Mouse (Mus musculus): Measurements from ENCODE around the gene Mrgprb2. TPM values are rescaled to one million over a fixed set of nuclear protein-coding genes. Genes with fewer than 3 reads are reported as not detected.

The Mrgprb2 gene
- total RNA-seq (2018; cell fraction: chromatin; rRNA removed): not detected
- not detected for total RNA-seq (2018; cell fraction: cytosol; rRNA removed)
- total RNA-seq (2018; cell fraction: nucleus; rRNA removed): not detected
- not detected in 3 replicates for polyA plus RNA-seq (2018)

DNA sequence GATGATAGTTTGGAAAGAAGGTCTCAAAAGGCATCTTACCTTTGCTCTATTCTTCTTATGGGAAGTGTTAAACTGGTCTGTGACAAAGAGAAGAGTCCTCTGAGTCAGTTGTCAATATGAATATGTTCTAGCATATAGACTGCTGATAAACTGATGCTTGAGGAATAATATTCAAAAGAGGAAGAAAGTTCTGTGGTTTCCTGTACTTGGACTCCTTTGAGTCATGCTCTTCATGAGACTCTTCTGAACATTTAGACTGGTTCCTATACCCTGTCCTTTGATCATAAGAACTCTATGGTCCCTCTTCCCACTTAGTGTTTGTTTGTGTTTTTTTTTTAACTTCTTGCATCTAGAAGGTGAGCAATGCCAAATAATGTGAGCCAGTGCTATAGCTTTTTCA, at the start of gene Mrgprb2:
Gene Mrgprb2 (minus strand): TSS at position 101 of the 400 bp plus-strand sequence.
- H3K27ac ChIP-seq: no peak within 1 kb of the TSS
- no peaks in the 10 kb centered on the region for H3K36me3 ChIP-seq (ENCODE audit: inconsistent target)
- no peaks in the 10 kb centered on the region for H3K79me2 ChIP-seq (ENCODE audit: inconsistent target)

More for the DNA sequence above, at the start of gene Mrgprb2:
- H3K4me3 ChIP-seq (ENCODE audit: inconsistent target): no peak within 1 kb of the TSS

Other genes with a start within 250 kb of the Mrgprb2 start
- gene Mrgprb8, start 169.6 kb downstream of the Mrgprb2 start, polyA plus RNA-seq (2018): not detected in 3 replicates
- not detected in 3 replicates for gene Mrgprb1, start 101.7 kb downstream of the Mrgprb2 start, polyA plus RNA-seq (2018)
- not detected in 3 replicates for gene Mrgprx2, start 58.8 kb downstream of the Mrgprb2 start, polyA plus RNA-seq (2018)
- not detected in 3 replicates for gene Mrgprb3, start 85.7 kb upstream of the Mrgprb2 start, polyA plus RNA-seq (2018)
- gene Zdhhc13, start 230.9 kb upstream of the Mrgprb2 start, polyA plus RNA-seq (2018): 14.7 to 19.5 TPM (median 14.9 TPM) in 3 replicates

All from macrophage (primary cell).